In genomic region chr1:193272137-193272915, GRCm38 (mm10) we compare ENCODE assay signal across 8 mouse cellular contexts. TPM values are rescaled to one million over a fixed set of nuclear protein-coding genes. Genes with fewer than 3 reads are reported as not detected.
DNase-seq lines count a peak whose midpoint lies in the region; ATAC-seq and TF ChIP-seq lines count a peak whose summit lies in the region.

No protein-coding gene starts in this region.

- DNase-seq in gastrocnemius, adult 2 months: peak; percentile 63
- no peak for DNase-seq in gastrocnemius, adult 18-20 months (ENCODE audit: low spot score)
- DNase-seq in brain, adult 2 months (ENCODE audit: low read depth, low spot score): peak; percentile 67
- peak; percentile 66 for DNase-seq in limb, embryonic 11.5 days (ENCODE audit: low spot score)
- DNase-seq in thymus, postnatal 25 days: peak; percentile 17

- no peaks in the 10 kb centered on the region for H3K4me1 ChIP-seq in embryonic fibroblast, embryonic 13.5 days (ENCODE audit: control insufficient read depth, insufficient read depth, low read length)
- H3K4me1 ChIP-seq in hindbrain, embryonic 12.5 days: peaks cover 22% of the 10 kb centered on the region
- H3K4me1 ChIP-seq in limb, embryonic 11.5 days (ENCODE audit: control insufficient read depth, insufficient read depth, low read length): peaks cover 6% of the 10 kb centered on the region; the same call in 1 of the 2 replicates
- peaks cover 19% of the 10 kb centered on the region for H3K4me1 ChIP-seq in midbrain, embryonic 13.5 days (replicated peaks)

- peak overlapping the region; percentile 55 for H3K9ac ChIP-seq in hindbrain, embryonic 12.5 days
- H3K9ac ChIP-seq in limb, embryonic 11.5 days (ENCODE audit: low read length): peak overlapping the region; percentile 64
- H3K9ac ChIP-seq in midbrain, embryonic 13.5 days (replicated peaks): peak overlapping the region; percentile 58

- TF ChIP-seq CTCF in gastrocnemius, adult 2 months (IDR thresholded peaks at IDR 0.05): no peak
- TF ChIP-seq CTCF in embryonic fibroblast, embryonic 13.5 days (IDR thresholded peaks at IDR 0.05; ENCODE audit: borderline replicate concordance, insufficient read depth, low read length): no peak

- intact Hi-C loops in gastrocnemius, adult 2 months (cut with DNase I): no loop called here

- 11% methylated on average over 24 of the region's 24 CpGs for WGBS in hindbrain, embryonic 12.5 days
- WGBS in limb, embryonic 11.5 days: 6% methylated on average over 24 of the region's 24 CpGs
- WGBS in midbrain, embryonic 13.5 days: 9% methylated on average over 24 of the region's 24 CpGs

- no peaks in the 10 kb centered on the region for H3K27me3 ChIP-seq in hindbrain, embryonic 12.5 days
- no peaks in the 10 kb centered on the region for H3K27me3 ChIP-seq in limb, embryonic 11.5 days (ENCODE audit: control insufficient read depth, insufficient read depth, low read length)
- H3K27me3 ChIP-seq in midbrain, embryonic 13.5 days: no peaks in the 10 kb centered on the region

- H3K27ac ChIP-seq in gastrocnemius, adult 2 months: peak overlapping the region; percentile 97
- H3K27ac ChIP-seq in embryonic fibroblast, embryonic 13.5 days (ENCODE audit: insufficient read depth, low read length): no peak overlapping the region
- peak overlapping the region; percentile 71 for H3K27ac ChIP-seq in hindbrain, embryonic 12.5 days
- no peak overlapping the region; the same call in 1 of the 2 replicates for H3K27ac ChIP-seq in limb, embryonic 11.5 days (replicated peaks; ENCODE audit: low read depth, low read length)
- H3K27ac ChIP-seq in midbrain, embryonic 13.5 days: peak overlapping the region; percentile 74

- peak; percentile 76 for ATAC-seq in hindbrain, embryonic 12.5 days (ENCODE audit: low FRiP score)
- ATAC-seq in limb, embryonic 11.5 days (ENCODE audit: insufficient number of reproducible peaks, low FRiP score, low TSS enrichment, low read depth): peak; percentile 50; the same call in 1 of the 2 replicates
- ATAC-seq in midbrain, embryonic 13.5 days: peak; percentile 80

- peak overlapping the region; percentile 84 for H3K4me3 ChIP-seq in gastrocnemius, adult 2 months
- H3K4me3 ChIP-seq in embryonic fibroblast, embryonic 13.5 days (ENCODE audit: insufficient read depth, low read length): 0 out of 2 replicates have a peak overlapping the region, but pooled peaks have one; percentile 7
- H3K4me3 ChIP-seq in hindbrain, embryonic 12.5 days: peak overlapping the region; percentile 37
- H3K4me3 ChIP-seq in limb, embryonic 11.5 days (ENCODE audit: low read depth, low read length): peak overlapping the region; percentile 33
- peak overlapping the region; percentile 39 for H3K4me3 ChIP-seq in midbrain, embryonic 13.5 days (replicated peaks)

- no peak for TF ChIP-seq POLR2A in embryonic fibroblast, embryonic 13.5 days (IDR thresholded peaks at IDR 0.05; ENCODE audit: low read depth, low read length)

- no peaks in the 10 kb centered on the region for H3K9me3 ChIP-seq in hindbrain, embryonic 12.5 days (replicated peaks)
- no peaks in the 10 kb centered on the region for H3K9me3 ChIP-seq in limb, embryonic 11.5 days (ENCODE audit: control insufficient read depth, low read length)
- no peaks in the 10 kb centered on the region for H3K9me3 ChIP-seq in midbrain, embryonic 13.5 days

- no peaks in the 10 kb centered on the region for H3K36me3 ChIP-seq in hindbrain, embryonic 12.5 days
- no peaks in the 10 kb centered on the region for H3K36me3 ChIP-seq in limb, embryonic 11.5 days (ENCODE audit: control insufficient read depth, insufficient read depth, low read length)
- H3K36me3 ChIP-seq in midbrain, embryonic 13.5 days: no peaks in the 10 kb centered on the region

- peak overlapping the region; percentile 60 for H3K4me2 ChIP-seq in hindbrain, embryonic 12.5 days (replicated peaks)
- H3K4me2 ChIP-seq in limb, embryonic 11.5 days (ENCODE audit: low read depth, severe bottlenecking): peak overlapping the region; percentile 58
- peak overlapping the region; percentile 63 for H3K4me2 ChIP-seq in midbrain, embryonic 13.5 days (replicated peaks)

RNA-seq across cellular contexts. Expression of gene G0s2, which starts 0.7 kb away (rescaled TPM):
- 10 to 100 TPM; 18.7 to 29.3 TPM for total RNA-seq in gastrocnemius, adult 2 months (2021)
- total RNA-seq in gastrocnemius, adult 18-20 months (2021): 10 to 100 TPM; 10.7 to 19.6 TPM
- 1.5 and 3.4 TPM in 2 replicates for polyA plus RNA-seq in embryonic fibroblast, embryonic 13.5 days (2011; ENCODE audit: insufficient read length, low read depth, missing spikeins)
- polyA plus RNA-seq in hindbrain, embryonic 12.5 days (2016; fragmentation: Nextera tagmentation; extraction: Ambion mirVana): 6.4 and 7.1 TPM in 2 replicates
- polyA plus RNA-seq in limb, embryonic 11.5 days (2014; fragmentation: Nextera tagmentation; extraction: Ambion mirVana): 6.2 and 6.9 TPM in 2 replicates
- 7.7 and 10.2 TPM in 2 replicates for polyA plus RNA-seq in midbrain, embryonic 13.5 days (2015; fragmentation: Nextera tagmentation; extraction: Ambion mirVana)

RNA-seq across cellular contexts. Expression of gene Hsd11b1, which starts 8.5 kb away (rescaled TPM):
- total RNA-seq in gastrocnemius, adult 2 months (2021): 1 to 10 TPM; 5.8 to 7.0 TPM
- total RNA-seq in gastrocnemius, adult 18-20 months (2021): 1 to 10 TPM; 5.3 to 9.5 TPM
- polyA plus RNA-seq in embryonic fibroblast, embryonic 13.5 days (2011; ENCODE audit: insufficient read length, low read depth, missing spikeins): 0.86 TPM in 1 of 2 replicates, not detected in the other
- polyA plus RNA-seq in hindbrain, embryonic 12.5 days (2016; fragmentation: Nextera tagmentation; extraction: Ambion mirVana): 0.17 and 0.21 TPM in 2 replicates
- polyA plus RNA-seq in limb, embryonic 11.5 days (2014; fragmentation: Nextera tagmentation; extraction: Ambion mirVana): 0.16 and 0.23 TPM in 2 replicates
- not detected in 2 replicates for polyA plus RNA-seq in midbrain, embryonic 13.5 days (2015; fragmentation: Nextera tagmentation; extraction: Ambion mirVana)

Comparison
In these comparisons a context has a peak if more than half of its experiments do, and no peak if none do; other contexts are left out.
1. H3K27ac ChIP-seq: peak in gastrocnemius, adult 2 months (single experiment), hindbrain, embryonic 12.5 days (single experiment) and midbrain, embryonic 13.5 days (single experiment); none in embryonic fibroblast, embryonic 13.5 days (single experiment) and limb, embryonic 11.5 days (single experiment).
2. H3K4me3 ChIP-seq: peak in every context shown above with its lines; median percentile 84 in gastrocnemius, adult 2 months; 39 in midbrain, embryonic 13.5 days; 37 in hindbrain, embryonic 12.5 days; 33 in limb, embryonic 11.5 days; 7 in embryonic fibroblast, embryonic 13.5 days.
3. Peak in every context shown above with its lines, with median percentiles within 50 percentile points of each other: ATAC-seq, H3K4me2 ChIP-seq and H3K9ac ChIP-seq.